Mouse (Mus musculus) adrenal gland, adult (tissue): Measurements from ENCODE around the gene Pcolce2.

Experiments used
- DNase-seq, 2 experiments: peaks; one replicate each; pipeline ENCODE4 v3.0.0; 2022 to 2023; ENCODE audit warnings: low spot score in 1 of 2; ENCODE audit not compliant: inconsistent age in 2 of 2

Pcolce2 gene

DNA sequence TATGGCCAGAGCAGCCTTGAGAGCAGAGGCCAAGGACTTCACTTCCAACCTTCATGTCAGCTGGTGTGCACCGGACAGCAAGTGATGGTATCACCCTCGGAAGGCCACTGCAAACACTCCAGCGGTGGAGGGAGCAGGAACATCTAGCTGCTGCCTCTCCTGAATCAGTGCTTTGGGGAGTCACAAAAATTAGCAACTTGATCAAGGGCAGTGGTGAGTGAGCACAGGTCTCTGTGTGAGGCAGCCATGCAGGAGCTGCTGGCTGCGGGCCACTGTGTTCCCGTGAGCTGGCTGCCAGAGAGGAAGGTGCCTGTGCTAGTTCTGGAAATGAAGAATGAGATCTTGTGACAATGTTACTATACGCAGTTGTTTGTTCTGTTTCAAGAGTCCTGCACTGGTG is 16.0 kb downstream of the Pcolce2 start:
- DNase-seq: peak; percentile 8 to 53

DNA sequence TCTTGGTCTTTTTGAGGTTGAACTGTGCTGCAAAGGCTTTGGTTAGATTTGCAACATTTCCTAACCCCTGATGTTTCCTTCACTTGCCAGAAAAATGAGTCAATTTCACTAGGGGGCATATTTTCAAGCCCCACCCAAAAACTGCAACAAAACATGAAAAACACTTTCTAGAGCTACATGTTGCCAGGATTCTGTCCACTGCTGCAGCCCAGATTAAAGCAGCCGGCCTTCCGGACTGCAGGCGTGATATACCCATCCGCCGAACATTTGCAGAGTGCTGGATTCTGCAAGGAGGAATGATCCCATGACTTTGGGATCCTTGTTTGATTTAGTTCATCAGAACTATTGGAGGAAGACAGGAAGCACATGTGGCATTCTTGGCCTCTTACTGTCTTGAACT is 17.0 kb downstream of the Pcolce2 start:
- no peak for DNase-seq

DNA sequence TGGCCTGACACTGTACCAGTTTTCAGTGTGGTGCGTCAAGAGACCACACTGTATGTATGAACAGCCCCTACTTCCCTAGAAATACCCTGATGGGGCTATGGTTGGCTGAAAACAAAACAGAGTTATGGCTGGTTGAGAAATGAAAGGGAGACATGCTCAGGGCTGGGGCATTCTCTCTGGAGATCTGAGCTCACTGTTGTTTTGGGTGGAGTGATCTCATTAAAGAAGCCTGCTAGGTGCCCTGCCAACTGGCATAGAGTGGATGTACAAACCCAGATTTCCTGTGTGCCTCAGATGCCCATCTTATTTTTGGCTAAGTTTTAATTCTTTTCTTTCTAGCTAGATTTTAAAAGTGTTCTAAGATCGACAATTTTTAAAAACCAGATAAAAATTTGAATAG is 20.5 kb downstream of the Pcolce2 start:
- no peak for DNase-seq

DNA sequence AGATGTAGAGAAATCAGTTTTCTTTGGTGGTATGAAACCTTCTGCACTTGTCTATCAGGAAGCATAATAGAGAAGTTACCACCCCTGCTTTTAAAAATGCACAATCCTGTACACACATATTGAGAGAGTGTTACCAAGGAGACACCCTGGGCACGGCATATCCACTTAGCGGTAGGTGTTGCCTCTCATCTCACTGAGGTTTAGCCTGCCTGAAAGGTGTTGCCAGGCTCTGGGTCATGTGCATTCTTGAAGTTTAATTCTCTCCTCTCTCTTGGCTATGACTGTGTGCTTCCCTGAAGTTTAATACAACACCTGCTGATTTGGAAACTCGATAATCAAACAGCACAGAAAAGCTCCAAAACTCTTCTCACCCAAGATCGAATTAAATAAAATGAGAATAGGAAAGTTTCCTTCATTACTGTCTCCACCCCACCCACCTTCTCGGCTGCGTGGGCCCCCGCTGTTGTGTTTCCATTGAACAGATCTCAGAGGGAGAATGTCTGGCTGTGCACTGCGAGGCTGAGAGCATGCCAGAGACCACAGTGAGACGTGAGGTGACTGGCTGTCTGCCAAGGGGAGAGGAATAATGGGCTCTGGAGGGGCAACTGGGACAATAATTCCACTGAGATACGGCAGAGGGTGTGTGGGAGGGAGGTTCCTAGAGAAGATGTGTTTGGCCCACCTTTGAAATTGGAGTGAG is 27.0 kb downstream of the Pcolce2 start:
- no peak for DNase-seq

DNA sequence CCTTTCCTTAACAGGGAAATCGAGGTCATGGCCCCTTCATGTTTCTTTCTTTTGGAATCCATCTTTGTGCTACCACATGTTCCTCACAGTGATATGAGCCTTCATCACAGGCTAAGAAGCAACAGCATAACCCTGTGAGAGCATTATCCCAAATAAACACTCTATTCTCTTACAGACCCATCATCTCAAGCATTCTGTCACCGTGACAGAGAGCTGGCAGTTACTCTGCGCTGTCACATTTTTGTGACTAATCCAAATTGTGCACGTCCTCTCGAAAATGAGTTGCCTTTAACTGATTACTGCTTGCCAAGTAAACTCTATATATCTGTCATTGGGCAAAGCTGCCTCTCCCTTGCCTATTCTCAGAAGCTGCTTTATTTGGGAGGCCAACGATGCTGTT is 28.4 kb downstream of the Pcolce2 start:
- DNase-seq: no peak

DNA sequence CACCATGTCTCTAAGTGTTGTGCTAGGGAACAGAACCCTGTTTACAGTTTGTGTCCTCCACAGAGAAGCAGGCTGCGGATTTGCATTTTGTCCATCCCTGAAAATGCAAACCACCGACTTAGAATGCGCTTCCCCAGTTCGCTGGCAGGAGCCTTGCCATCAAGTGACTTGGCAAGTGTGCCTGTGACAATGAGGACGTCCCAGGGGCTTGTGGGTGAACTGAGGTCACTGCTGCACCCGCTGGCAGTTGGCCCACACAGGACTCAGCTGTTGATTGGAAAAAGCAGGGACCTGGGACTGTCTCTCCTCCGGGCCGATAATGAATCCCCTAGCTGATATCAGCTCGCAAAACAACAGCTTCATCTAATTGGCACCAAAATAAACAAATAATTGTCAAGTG is 30.4 kb downstream of the Pcolce2 start:
- peak; percentile 4 to 42 for DNase-seq

DNA sequence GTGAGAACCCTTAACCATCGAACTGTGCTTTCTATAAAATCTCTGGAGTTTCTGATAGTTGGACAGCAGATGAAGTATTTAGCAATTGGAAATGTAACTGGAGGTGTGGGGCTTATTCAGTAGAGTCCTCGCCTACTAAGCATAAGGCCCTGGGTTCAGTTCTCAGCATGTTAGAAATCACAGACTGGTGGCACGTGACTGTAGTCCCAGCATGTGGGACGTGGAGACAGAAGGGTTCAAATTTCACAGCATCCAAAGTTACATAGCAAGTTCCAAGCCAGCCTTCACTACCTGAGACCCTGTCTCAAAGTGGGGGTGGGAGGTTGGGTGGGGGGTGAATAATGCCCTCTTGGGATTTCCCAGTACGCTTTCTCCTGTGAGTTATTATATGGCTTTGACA is 30.9 kb downstream of the Pcolce2 start:
- no peak for DNase-seq

DNA sequence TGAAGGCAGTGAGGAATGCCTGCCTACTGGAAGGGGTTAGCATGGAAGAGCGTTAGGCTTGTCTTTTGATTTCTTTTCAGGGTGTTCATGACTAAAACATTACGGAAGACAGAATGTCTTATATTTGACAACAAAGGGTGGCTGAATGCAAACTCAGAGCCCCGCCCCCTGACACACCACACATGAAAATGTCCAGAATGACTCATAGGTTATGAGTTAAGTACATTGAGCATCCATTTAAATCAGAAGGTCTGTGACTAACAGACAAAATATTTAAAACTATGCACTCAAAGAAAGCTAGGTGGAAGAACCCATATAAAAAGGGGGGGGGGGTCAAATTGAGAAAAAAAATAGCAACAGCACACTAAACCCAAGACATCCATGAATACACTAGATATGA is 34.9 kb downstream of the Pcolce2 start:
- DNase-seq: no peak

DNA sequence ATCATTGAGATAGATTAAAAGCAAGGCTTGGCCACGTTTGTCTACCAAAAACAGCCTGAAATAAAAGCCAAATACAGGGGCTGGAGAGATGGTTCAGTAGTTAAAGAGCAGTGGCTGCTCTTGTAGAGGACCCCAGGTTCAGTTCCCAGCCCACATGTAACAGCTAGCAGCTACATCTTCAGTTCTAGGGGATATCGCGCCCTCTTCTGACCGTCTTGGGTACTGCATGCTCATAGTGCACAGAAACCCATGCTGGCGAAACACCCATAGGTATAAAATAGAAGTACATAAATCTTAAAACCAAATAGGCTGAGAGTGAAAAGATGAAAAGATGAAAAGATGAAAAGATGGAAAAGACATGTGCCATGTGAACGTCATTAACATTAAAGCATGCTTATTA is 35.4 kb downstream of the Pcolce2 start:
- no peak for DNase-seq

DNA sequence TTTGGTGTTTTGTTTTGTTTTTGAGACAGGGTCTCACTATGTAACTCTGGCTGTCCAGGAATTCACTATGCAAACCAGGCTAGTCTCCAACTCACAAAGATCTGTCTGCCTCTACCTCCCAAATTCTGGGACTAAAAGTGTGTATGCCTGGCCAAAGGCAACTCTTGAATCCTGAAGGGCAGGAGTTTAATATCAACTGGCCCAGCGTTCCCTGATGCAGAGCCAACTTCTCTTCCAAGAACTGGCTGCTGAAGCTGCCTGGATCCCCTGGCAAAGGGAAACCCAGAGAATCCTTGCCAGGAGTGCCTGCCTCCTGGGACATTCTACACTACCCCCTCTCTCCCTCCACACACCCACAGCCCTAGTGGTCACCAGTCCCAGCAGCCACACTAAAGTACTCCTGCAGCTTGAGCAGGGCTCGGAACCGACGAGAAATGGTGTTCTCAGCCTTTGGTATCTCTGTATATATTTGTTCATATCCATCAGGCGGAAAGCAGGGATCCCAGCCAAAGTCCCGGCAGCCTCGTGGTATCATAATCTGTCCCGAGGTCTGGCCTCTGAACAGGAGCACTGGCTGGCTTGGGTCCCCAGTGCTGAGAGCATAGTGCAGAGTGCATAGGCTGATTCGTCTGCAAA is 37.8 kb downstream of the Pcolce2 start:
- DNase-seq: peak in 1 of 2 experiments; percentile 69

DNA sequence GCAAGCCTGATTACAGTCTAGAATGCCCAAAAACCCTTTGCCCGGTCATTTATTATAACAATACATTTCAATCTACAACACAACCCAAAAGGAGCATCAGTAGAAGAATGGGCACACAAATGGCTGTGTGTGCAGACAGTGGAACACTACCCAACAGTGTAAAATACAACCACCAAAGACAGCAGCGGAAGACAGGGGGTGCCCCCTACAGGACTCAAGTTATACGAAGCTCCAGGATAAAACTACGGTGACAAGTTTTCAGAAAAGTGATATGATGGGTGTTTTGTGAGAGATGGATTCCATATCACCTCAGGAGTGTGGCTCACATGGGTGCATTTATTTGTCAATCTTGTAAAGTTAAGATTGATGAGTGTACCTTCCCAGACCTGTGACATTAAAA is 38.6 kb downstream of the Pcolce2 start:
- no peak for DNase-seq

DNA sequence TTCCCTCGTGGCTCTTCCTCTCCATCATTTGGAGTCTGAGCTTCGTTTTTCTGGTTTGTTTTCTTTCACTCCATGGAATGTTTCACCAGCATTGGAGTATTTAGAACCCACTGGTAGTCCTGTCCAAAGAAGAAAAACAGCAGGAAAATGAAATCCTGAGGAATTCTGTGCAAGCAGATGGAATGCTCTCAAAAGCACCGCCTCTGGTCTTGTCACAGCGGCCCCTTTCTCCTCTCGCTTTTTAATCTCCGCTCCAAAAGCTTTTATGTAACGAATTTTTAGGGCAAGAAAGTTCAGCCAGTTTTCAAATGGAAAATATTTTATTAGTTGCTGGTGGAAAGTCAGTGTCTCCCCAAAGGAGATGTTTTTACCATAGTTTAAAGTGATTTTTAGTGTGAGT is 42.6 kb downstream of the Pcolce2 start:
- DNase-seq: no peak

DNA sequence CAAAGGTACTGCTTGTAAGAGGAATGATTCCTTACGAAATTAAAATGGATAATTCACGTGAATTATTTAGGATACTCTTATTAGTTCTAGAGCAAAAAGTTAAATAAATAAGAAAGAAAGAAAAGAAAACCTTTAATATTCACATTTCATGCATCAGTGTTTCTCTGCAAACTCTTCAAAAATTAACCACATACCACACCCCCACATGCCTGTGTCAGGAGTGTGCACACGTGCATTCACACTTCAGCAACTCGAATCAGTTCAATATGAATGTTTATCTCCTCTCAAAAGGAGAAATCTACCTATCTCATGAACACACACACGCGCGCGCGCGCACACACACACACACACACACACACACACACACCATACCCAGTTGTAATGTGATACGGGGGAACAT is 43.3 kb downstream of the Pcolce2 start:
- no peak for DNase-seq

DNA sequence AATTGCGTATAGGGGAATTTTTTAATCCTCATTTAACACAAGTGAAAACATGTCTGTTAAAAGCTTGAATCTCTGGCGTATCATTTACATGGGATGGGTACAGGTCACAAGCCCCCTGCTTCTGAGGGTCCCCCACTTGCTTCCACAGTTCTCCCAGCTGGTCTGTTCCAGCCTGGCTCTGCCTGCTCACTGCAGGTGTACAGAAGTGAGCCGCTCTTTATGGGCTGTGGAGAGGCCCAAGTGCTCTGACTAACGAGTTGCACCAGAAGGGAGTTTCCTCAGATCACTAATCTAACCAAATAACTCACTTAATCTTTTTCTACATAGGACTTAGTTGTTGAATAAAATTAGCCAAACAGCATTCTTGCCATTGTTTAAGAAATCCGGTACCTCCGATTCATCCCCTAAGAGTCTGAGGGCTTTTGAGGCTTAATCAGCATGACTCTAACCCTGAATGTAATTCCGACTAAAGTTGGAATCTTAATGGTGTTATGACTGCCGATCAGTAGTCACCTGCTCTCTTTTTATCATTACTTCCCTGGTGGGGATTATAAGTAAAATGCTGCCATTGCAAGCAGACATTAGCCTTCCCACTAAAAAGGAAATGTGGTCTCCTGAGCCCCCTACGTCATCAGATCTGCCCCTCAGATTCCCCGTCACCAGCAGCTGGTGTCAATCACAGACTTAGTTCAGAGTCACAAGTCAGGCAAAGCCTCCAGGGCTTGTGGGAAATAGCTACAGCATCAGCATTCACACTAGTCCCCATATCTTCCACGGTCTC is 48.4 kb downstream of the Pcolce2 start:
- DNase-seq: no peak

DNA sequence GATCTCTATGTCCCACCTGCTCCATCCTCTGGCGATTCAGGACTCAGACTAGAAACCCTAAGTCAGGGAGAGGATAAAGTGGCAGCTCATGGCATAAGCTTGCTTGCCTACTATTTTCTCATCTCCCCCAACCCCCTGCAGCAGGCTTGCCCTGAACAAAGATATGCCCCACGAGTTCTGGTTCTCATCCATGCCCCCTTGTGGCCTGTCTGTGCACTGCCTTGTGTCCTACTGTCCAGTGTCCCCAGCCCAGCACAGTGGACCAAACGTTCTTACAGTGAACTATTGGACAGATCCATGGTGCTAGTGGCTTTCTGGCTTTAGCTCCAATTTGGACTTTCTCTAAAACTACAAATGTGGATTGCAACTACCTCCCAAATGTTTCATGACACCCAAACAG is 50.7 kb downstream of the Pcolce2 start:
- DNase-seq: peak; percentile 12 to 72

DNA sequence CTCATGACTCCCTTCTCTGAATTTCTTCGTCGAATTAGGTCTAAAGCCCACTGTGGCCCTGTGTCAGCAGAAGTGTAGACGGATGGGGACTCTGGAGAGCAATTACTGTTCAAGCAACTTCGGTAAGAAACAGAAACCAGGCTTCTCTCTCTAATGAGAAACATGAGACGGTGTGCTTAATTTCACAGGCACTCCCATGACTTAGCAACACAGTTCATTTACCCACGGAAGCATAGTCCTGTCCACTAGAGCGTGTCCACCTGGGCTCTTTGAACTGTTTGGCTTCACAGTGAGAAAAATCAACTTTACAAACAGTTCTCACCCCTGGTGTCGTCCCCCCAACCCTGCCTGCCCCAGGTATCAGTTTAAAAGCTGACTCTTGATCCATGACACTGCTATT is 55.4 kb downstream of the Pcolce2 start:
- no peak for DNase-seq

DNA sequence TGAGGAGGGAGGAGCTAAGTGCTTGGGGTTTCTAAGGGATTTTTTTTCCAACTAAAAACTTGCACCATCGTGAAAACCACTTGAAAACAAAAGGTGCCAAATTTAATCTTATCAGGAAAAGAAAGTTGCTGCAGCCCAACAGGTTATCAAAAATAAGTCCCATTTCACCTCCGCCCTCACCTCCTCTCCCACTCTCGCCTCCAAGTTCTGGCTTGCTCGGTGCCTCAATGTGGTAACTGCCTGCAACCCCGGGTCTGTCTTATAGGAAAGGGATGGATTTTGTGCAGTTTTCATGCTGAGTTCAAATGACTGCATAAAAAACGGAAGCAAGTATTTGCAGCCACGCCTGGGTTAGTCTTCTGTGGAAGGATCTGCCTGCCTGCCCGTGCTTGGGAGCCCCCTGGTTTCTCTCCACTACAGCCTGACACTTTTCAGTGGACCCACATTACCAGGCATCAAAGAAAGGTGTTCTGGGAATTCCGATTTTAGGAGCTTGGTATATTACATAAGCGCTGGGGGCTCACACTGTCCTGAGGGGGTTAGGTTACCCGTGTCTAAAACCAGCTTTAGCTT is 56.2 kb downstream of the Pcolce2 start:
- DNase-seq: no peak

DNA sequence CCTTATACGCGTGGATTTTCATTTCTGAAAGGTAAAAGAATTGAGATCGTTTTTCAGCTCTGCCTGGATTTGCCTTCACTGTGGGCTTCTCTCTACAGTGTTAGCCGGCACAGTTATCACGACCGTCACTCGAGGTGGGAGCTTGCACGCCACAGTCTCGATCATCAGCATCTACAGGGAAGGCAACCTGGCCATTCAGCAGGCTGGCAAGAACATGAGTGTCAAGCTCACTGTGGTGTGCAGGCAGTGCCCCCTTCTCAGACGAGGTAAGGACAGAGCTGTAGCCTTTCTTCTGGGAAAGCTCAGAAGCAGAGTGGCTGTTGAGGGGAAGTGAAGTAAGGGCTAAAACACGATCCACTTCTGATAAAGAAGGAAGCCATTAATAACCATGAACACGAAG is 57.1 kb downstream of the Pcolce2 start:
- no peak for DNase-seq

DNA sequence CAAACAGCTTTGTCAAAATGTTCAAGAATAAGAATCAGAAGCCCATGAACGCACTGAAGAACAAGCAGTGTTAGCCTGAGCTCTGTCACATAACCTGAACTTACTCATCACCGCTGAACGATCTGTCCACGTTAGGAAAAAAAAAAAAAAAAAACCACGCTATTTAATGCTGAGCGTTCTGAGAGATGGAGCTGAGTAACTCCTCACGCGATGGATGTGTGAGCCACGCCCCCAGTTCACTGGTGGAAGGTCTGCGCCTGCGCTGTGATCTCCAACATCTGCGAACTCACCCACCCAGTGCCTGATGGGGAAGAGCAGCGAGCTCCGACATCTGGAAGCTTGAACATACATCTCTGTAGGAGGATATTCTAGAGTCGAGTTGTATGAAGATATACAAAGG is 57.6 kb downstream of the Pcolce2 start:
- no peak for DNase-seq

DNA sequence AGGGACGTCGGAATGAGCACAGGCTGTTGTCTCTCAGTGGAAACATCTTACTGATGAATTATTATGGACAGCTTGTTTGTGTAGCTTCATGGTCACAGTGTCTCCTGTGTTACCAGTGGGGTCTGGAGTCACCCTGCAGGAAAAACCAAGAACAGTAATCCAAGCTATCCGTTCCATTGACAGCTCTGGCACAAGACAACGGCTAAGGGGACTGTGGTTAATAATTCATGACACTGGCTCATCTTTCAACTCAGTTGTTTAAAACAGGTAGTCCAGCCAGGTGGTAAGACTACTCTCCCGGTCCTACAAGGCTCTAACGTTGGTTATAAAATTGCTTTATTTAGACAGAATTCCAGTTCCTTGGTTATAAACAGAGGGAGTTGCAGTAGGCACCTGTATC is 59.2 kb downstream of the Pcolce2 start:
- DNase-seq: no peak

DNA sequence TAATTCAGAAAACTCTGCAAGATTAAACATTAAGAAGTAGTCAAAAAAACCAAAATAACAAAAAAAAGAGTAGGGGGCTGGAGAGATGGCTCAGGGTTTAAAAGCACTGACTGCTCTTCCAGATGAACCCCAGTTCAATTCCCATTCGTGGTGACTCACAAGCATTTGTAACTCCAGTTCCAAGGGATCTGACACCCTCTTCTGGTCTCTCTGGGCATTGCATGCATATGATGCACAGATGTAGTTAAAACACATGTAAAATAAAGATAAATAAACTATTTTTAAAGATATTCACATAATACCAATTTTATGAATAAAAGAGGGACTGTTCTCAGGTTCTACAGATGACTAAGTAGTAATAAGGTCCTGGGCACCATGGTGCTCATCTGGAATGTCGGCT is 60.4 kb downstream of the Pcolce2 start:
- peak; percentile 11 to 70 for DNase-seq

DNA sequence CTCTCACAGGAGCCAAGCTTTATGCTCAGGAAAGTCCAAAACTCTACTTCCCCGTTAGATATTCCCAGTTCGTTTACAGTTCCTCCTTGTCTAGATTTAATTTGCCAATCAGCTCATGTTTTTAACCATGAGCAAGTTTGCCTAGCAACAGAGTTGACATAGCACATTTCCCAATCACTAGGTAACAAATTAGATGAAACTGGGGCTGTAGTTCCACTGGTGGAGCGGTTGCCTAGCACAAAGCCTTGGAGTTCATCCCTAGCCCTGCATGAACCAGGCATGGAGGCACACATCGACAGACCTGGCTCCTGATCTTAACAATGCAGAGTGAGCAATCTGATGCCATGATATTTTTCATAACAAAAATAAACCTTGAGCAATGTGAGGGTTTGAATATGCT is 61.9 kb downstream of the Pcolce2 start:
- DNase-seq: peak in 1 of 2 experiments; percentile 22
